Mouse (Mus musculus) olfactory bulb, adult 2 months (tissue): ENCODE measurements around the gene Usf3.

Experiments
- CTCF ChIP-seq: fragments of 200-500 bp; IDR thresholded peaks from 2 replicates; pipeline ENCODE4 v1.5.1; 2012; ENCODE audit warnings: low read depth, mild to moderate bottlenecking, low read length, moderate library complexity; ENCODE audit not compliant: insufficient read depth
- POLR2A ChIP-seq: fragments of 200-500 bp; IDR thresholded peaks from 2 replicates; pipeline ENCODE4 v1.6.1; 2012; ENCODE audit warnings: mild to moderate bottlenecking, low read depth, low read length, moderate library complexity; ENCODE audit not compliant: insufficient read depth

DNA sequence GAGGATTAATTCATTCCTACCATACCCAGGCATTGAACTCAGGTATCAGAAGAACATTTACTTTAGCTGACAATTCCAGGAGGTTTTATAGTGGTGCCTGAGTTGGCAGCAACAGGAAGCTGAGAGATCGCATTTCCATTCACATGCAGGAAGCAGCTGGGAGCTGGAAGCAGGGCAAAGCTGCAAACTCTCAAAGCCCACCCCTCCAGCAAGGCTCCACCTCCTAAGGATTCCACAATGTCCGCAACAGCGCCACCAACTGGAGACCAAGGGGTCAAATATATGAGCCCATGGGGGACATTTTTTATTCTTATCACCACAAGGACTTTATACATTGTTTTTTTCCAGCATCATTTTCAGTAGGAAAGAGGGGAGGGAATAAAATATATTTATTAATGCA is 15.7 kb downstream of the Usf3 start:
- no peak for TF ChIP-seq CTCF
- no peak for TF ChIP-seq POLR2A
